Mouse (Mus musculus) urinary bladder, postnatal 25 days (tissue): ENCODE measurements around the gene Slco1a1.
"Not testable (repeated sequence)": the region's sequence is repeated elsewhere in the genome, so short reads cannot be mapped to it uniquely, and the experiment has no call there.

Experiments
- DNase-seq: peaks from one replicate; pipeline ENCODE4 v3.0.0; 2022; ENCODE audit warnings: low spot score

The Slco1a1 gene

GRCm38 (mm10) chr6:141946862-141947261, at the start of gene Slco1a1:
Gene Slco1a1, minus strand, starts transcription at chr6:141946962.
- DNase-seq: no peak

- no peak for DNase-seq
Measured at GRCm38 (mm10) chr6:141986772-141987171, 40.0 kb upstream of the Slco1a1 start.

- DNase-seq: no peak
Measured at GRCm38 (mm10) chr6:141984644-141985043, 37.9 kb upstream of the Slco1a1 start.

DNA sequence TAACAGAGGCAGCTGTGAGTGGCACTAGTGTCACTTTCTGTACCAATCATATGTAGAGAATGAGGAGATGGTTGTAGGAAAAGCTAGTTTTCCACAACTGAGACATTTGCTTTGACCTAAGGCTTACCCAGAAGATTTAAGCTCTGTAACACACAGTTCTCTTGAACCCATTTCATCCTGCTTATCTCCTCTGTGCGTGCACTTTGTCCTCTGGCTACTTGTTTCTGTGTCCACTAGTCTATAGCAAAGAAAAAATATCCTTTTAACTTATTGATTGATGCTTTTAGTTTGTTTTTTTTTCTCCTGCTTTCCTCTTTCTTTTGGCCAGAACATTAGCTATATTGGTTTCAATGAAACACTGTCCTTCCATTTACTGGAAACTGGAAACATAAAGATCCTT, 15.7 kb upstream of the Slco1a1 start:
- DNase-seq: no peak

DNA sequence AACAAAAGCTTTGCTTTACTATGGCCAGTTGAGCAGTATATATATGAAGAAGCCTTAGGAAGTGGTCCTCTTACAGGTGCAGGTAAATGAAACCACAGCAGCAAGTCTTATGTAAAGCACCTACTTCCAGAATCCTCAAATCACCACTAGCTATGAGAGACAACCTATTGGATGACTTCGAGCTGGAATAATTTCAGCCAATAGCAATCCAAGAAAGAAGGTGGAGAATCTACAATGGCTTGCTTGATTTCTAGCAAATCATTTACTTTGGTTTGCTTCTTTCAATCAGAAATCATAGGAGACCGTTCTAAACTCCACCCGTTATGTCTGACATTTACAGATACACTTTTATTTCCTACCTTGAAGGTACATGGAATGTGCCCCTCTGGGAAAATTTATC, 15.1 kb upstream of the Slco1a1 start:
- no peak for DNase-seq

- no peak for DNase-seq
Measured at GRCm38 (mm10) chr6:141960482-141960881, 13.7 kb upstream of the Slco1a1 start.

GRCm38 (mm10) chr6:141940451-141940850, 6.3 kb downstream of the Slco1a1 start:
- DNase-seq: no peak

GRCm38 (mm10) chr6:141898197-141898596, 48.6 kb downstream of the Slco1a1 start:
- no peak for DNase-seq

DNA sequence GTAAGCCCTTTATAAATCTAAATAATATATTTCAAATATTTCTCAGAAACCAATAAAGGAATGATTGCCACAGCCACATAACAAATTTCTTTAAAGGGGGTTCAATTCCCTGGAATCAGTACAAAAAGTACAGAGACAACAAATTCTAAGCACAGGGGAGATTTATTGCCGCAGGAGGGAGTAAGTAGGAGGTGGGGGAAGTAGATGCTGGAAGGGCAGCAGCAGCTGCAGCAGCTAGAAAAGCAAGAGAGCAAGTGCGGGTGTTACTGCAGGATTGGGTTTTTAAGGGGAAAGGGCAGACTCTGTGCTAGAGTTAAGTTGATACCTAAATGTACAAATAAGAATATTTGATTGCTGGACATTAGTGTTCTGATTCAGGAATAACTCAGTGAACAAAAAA, 57.0 kb downstream of the Slco1a1 start:
- no peak for DNase-seq

GRCm38 (mm10) chr6:141888248-141888647, 58.5 kb downstream of the Slco1a1 start:
- DNase-seq: no peak

GRCm38 (mm10) chr6:141882581-141882980, 64.2 kb downstream of the Slco1a1 start:
- no peak for DNase-seq

DNA sequence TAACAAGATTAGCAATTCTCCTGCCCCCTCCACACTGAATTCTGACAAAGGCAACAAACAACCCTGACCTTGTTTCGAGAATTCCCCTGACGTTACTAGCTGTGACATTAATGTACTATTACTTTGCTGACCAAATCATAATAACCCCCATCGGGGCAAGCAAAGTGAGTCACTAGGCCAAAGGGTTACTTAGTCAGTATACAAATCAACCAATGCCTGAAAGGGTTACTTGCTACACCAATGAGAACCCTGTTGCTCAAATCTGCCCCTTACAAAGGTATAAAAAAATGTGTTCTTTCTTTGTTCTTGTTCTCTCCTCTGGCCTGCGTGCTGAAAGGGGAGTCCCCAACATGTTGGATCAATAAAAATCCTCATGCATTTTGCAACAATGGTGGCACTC, 71.0 kb downstream of the Slco1a1 start:
- not testable (repeated sequence) for DNase-seq

- DNase-seq: no peak
Measured at GRCm38 (mm10) chr6:141871711-141872110, 75.1 kb downstream of the Slco1a1 start.

GRCm38 (mm10) chr6:141868735-141869134, 78.0 kb downstream of the Slco1a1 start:
- DNase-seq: no peak

DNA sequence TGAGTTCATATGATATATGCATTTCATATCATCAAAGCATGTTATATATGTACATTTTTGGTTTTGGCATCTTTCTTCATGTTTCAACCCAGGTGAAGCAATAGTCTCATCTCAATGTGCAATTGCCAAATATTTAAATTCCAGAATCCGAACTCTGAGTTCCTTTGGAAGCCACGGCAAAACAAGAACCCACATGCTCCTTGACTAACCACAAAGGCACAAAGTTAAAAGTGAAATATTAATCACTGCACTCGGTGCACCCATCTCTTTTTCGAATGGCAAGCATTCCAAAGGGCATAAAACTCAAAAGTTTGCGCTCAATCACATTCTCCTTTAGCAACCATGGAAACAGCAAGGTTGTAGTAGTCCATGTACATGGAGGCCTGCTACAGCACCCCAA, 80.7 kb downstream of the Slco1a1 start:
- DNase-seq: no peak

- no peak for DNase-seq
Measured at GRCm38 (mm10) chr6:141857735-141858531, 88.8 kb downstream of the Slco1a1 start.
